Mouse (Mus musculus) adrenal gland, postnatal 25 days (tissue): ENCODE measurements around the gene Frmd6. TPM values are rescaled to one million over a fixed set of nuclear protein-coding genes. Genes with fewer than 3 reads are reported as not detected.

ENCODE experiments used
- DNase-seq: peaks from one replicate; pipeline ENCODE4 v3.0.0; 2021; ENCODE audit warnings: mixed read lengths
- total RNA-seq: library from RNA; stranded (reverse); gene quantifications from 2 replicates; pipeline ENCODE4 v1.2.3, GENCODE M21; 2021

The Frmd6 gene
- total RNA-seq, 1 experiment from 2014 or later = 48.9 TPM

DNA sequence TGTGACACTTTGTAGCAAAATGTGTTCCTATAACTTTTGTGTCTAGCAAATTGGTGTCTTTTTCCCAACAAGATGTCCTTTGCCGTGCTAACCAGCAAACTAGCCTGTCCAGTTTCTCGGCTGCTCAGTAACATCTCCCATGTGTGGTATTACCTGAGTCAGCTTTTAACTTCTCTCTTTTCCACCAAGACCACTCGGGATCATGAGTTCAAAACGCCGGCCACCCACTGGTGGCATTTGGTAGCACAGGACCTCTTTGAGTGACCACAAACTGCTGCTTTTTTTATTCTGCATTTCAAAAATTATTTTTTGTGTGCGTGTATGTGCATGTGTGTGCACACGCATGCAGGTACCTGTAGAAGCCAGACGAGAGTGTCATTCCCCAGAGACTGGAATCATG lies 73.1 kb downstream of the Frmd6 start:
- no peak for DNase-seq

DNA sequence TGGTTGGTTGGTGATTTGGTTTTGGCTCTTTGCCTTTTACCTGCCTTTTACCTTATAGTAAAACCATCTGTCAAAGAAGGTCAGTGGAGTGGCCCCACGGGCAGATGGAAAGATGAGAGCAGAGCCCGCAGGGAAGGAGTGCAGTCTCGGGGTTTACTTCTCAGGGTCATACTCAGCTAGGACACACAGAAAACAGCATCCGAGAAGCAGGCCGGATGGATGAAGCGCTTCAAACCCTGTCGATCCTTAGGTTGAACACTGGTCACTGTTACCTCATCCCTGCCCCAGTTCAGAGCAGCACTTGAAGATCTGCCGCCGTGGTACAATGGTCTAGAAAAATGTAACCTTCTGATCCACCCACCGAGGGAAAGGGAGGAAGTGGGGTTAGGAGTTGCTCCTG lies 79.2 kb downstream of the Frmd6 start:
- DNase-seq = no peak

DNA sequence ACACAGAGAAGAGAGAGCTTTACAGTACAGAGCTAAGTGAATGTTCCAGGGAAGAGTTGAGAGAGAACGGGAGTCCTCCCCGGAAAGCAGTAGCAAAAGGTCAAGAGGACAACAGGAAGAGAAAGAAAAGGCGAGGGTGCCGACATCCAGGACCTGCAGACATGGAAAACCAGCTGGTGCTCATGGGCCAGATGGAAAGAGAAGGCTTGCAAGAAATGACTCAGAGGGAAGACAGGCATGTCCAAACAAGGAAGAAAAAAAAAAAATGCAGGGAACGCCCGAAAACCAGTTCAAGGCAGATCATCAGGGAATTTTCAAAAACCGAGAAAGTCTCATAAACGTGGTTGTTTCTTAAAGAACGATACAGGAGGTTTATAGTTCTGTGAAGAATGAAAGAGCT lies 81.6 kb downstream of the Frmd6 start:
- DNase-seq = no peak

DNA sequence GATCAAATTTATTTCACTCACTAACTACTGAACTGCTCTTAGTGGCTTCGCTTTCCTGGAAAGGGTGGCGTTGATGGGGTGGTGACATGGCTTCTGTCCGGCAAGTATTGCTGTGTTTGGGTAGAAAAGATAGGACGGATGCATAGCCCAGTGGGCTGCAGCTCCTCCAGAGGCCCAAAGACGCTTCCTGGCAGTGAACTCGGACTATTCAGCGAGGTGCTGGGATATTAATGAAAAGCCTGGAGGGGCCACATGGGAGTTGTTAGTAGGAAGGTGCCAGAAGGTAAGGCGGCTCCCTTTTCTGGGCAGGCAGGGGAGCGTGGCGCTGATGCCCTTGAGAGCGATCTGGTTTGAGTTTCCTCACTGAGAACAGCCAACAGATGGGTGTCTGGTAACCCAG lies 82.3 kb downstream of the Frmd6 start:
- DNase-seq = no peak

DNA sequence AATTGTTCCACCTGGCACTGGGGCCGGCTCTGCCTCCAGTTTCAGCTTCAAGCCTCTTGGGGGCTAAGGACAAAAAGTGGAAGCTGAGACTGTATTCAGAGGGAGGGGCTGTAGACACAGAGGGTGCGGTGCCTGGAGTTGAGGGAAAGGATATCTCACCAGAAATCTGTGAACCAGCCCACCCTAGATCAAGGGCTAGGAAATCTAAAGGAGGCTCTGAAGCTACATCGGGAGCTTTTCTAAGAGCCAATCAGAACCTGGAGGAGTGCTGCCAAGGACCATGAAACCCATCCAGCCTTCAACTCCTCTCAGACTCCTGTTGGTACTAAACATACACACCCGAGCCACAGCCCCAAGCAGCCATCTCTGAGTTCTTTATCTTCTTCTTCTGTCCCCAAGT lies 82.8 kb downstream of the Frmd6 start:
- DNase-seq = no peak

DNA sequence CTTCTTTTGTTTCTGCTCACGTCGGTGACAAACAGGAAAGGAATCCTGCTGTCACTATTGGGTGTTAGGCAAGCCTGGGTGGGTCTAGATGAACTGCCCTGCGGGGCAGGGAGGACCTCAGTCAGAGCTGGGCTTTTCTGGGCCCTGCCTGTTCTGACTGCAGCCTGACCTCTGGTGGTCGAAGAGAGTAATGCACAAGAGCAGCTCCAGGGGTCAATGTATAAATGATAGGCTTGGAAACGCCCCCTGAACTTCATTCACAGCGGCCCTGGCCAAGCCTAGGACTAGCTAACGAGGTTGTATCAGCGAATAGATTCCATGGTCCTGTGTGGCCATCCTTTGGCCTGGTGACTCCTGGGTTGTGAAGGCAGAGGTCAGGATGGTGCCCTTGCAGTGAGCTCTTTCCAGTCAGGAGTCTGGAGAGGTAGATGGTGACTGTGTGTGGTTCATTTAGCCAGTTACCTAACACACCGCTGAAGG lies 85.0 kb downstream of the Frmd6 start:
- DNase-seq = peak; percentile 74

DNA sequence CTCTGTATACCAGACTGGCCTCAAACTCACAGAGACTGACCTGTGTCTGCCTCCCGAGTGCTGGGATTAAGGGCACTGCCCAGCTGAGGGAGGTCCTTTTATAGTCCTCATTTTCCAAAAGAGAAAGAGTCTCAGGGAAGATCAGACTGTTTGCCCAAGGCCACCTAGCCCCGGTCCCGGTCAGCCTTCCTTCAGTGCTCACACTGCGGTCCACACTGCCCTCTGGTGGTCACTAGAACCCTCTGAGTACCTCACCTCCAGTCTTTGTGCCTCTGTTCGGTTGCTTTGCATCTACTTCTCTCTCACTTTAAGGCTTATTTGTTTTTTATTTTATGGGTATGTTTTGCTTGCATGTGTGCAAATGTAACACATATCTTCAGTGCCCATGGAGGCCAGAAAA lies 85.7 kb downstream of the Frmd6 start:
- peak; percentile 86 for DNase-seq

DNA sequence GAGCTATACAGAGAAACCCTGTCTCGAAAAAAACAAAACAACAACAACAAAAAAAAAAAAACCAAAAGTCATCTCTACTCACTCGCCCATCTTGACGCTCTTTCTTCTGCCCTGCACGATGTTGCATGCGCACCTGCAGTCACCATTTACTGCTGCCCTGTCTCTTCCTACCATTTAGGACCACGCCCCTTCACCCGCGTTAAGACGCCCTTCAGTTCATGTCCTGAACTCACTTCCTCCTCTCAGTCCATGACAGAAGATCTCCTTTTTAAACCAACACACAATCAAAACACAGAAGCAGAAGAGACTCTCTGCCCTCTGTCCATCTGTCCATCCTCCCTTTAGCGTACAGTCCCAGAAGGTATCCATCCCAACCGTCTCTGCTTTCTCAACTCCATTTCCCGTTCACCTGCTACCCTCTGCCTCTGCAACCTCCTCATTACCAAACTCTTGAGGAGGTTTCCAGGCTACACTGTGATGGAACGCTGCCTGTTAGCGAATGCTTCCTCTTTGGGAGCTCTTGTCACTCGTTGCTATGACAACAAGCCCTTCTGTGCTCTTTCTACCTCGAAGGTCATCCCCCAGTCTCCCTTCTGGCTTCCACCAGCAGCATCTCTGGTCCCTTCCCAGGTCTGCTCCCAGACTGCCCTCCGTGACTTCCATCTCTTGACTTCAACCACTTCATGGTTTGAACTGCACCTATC lies 86.5 kb downstream of the Frmd6 start:
- no peak for DNase-seq

DNA sequence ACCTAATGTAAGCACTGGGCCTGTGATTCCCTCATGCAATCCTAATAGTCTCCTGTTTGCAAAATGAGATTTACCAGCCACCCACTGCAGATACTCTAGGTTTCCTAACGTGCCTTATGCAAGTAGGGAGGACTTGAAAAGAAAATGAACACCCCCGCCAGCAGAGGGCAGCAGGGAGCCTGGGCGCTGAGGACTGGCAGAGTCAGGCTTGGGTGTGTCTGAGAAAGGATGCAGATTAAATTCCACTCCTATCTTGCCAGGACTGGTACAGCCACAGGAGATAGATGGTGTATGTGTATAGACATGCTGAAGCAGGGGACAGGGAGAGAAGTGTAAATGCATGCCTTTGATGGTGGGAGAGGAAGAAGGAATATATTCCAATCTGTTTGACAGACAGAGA lies 88.1 kb downstream of the Frmd6 start:
- peak; percentile 78 for DNase-seq

DNA sequence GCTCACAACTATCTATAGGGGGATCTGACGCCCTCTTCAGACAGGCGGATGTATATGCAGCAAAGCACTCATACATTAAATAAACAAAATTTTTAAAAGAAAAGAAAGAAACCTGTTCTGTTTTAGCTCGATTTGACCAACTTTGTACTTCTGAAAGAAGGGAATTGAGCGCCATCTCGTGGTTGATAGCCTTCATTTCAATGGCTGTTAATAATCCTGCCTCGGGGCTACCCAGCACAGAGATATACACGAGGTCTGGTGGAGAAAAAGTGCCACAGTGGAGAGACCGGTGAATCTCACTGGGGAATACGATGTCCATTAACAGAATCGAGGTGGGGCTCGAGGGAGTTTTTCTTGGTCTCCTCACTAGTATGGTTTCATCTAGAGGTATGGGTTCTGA lies 89.1 kb downstream of the Frmd6 start:
- DNase-seq = peak; percentile 25

DNA sequence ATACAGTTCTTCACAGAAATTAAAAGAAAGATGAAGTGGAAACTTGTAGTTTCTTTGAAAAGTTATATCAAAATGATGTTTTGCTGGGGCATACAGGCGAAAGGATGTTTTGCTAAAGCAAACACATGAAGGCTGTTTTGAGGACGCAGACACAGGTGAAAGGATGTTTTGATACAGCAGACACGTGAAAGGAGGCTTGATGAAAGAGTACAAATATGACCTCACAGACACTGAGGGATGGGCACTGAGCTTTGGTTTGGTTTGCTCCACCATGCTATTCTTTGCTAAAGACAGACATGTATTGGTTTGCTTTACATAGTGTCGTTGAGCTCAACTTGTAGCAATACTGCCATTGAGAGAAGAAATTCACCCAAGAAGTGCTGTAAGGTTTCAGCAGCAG lies 104.5 kb downstream of the Frmd6 start:
- no peak for DNase-seq

DNA sequence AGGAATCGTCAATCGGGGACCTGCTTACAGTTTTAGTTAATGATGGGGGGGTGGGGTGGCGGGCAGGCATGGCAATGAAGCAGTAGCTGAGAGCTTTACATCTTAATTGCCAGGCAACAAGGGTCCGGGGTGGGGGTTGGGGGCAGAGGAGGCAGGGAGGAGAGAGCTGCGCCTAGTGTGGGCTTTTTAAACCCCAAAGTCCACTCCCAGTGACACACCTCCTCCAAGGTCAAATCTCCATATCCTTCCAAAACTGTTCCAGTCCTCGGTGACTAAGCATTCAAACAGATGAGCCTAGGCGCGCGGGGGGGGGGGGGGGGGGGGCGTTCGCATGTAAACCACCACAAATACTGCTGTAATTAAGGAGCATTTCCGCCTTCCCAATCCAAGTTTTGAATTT lies 111.8 kb downstream of the Frmd6 start:
- no peak for DNase-seq

DNA sequence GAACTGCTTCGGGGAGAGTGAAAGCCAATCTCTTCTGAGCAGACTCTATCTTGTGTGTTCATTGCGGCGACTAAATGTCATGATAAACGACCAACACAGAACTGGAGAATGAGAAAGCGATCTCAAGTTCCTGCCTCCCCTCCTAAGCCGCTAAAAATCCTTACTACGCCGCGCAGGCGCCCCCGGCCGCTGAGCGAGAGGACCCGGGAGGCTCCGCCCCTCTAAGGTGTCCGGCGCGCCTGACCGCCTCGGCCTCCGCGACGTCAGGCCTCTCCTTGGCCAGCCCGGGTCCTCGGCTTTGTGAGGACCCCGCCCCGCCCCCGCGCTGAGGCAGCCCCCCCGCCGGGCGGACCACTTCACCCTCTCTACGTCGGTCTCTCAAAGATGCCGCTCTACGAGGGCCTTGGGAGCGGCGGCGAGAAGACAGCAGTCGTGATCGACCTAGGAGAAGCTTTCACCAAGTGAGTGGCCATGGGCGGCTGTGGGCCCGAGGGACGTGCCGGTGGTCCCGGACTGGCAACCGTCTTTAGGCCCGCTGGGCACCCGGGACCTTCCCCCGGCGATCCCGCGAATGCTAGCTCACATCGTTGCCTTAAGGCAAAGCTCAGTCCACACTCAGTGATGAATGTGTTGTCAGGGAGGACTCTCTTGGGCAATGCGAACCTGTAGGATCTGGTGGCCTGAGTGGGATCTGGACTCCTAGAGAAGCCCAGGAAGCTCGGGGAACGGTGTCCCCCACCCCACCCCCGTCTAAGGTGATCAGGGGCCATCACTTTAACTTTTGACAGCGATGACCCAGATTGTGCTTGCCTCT lies 112.5 kb downstream of the Frmd6 start, which contains the start of gene Actr10:
Gene Actr10 (plus strand): TSS at position 287 of the 814 bp plus-strand sequence.
- DNase-seq = peak; percentile 94

DNA sequence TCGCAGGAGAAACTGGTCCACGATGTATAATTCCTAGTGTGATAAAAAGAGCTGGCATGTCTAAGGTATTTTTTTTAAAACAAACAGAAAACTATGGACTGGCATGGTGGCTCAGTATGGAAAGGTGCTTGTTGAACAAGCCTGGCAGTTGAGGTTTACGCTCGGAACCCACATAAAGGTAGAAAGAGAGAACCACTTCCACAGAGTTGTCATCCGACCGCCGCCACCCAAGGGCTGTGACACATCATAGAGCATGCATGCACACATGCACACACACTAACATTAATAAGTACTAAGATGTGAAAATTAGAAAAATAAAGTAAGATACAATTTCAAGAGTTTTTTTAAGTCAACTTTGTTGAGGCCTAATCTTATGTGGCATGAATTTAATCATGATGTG lies 115.5 kb downstream of the Frmd6 start:
- no peak for DNase-seq

DNA sequence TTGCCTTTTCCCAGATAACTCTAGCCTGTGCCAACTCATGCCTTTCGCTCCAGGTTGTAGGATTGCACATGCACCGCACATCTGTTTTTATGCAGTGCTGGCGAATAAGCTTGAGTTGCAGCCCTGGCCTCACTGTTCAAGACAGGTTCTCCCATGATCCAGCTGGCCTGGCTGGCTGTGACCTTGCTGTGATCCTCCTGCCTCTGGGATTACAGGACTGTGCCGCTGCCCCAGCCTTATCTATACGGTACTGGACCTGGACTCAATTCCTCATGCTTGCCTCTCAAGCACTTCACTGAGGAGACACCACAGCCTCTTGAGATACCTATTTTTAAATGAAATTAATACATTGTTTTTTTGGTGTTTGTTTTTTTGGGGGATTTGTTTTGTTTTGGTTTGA lies 118.9 kb downstream of the Frmd6 start:
- no peak for DNase-seq

DNA sequence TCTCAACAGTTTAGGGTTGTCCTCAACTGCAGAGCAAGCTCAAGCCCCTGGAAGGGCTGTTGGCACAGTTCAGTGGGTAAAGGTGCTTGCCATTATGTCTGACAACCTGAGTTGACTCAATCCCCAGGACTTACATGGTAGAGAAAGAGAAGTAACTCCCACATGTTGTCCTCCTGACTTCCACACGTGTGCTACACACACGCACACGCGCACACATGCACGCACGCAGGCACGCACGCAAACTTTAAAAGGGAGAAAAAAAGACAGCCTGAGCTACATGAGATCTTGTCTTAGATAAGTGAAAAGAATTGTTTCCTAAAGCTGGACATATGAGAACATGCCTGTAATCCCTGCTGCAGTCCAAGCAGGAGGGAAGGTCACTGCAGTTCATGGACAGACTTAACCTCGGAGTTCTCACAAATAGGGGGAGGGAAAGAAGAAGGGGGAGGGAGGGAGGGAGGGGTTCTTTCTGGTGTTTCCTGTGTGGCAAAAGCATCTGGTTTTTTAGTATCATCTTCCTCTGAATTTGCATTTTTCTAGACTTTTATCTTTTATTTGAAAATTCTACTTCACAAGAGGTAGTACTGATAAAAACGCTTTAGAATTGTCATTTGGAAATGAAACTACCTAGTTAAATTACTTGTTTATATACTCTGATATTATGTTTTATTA lies 121.4 kb downstream of the Frmd6 start:
- no peak for DNase-seq

Other genes starting within 250 kb of the Frmd6 start
- gene Actr10, start 112.3 kb downstream of the Frmd6 start, total RNA-seq = 183 and 197 TPM in 2 replicates
- 332 and 408 TPM in 2 replicates for gene Psma3, start 149.1 kb downstream of the Frmd6 start, total RNA-seq
- gene Arid4a, start 190.5 kb downstream of the Frmd6 start, total RNA-seq = 23.9 and 27.9 TPM in 2 replicates